In genomic region chr17:87187005-87187404, GRCm38 (mm10) we compare ENCODE assay signal across 18 mouse cellular contexts.
"Had no signal": no experiment of that assay in that cellular context is flagged by ENCODE, and none has a peak within 500 bp of the region (broad histone marks: within the 10 kb centered on the region; RNA-seq: fewer than 3 reads in every experiment).

No protein-coding gene starts in this region.

- ATAC-seq: liver, postnatal 0 days; lung, postnatal 0 days; midbrain, embryonic 16.5 days had no signal

- H3K4me3 ChIP-seq: layer of hippocampus, adult 2 months; limb, embryonic 15.5 days; myocyte had no signal

- H3K4me2 ChIP-seq: limb, embryonic 15.5 days; liver, embryonic 11.5 days; lung, embryonic 14.5 days had no signal

- H3K27me3 ChIP-seq: limb, embryonic 15.5 days had no signal

- H3K9ac ChIP-seq: limb, embryonic 15.5 days; liver, embryonic 14.5 days; liver, postnatal 0 days; lung, embryonic 14.5 days had no signal

- H3K9me3 ChIP-seq: limb, embryonic 15.5 days had no signal

- H3K27ac ChIP-seq: kidney, postnatal 0 days; layer of hippocampus, adult 2 months; limb, embryonic 15.5 days; liver, embryonic 14.5 days; macrophage; stomach, postnatal 0 days had no signal

- H3K36me3 ChIP-seq: limb, embryonic 15.5 days had no signal

- DNase-seq: kidney, adult 2 months; kidney, postnatal 25 days; layer of hippocampus, adult 9-11 months; liver, postnatal 0 days; lung, embryonic 14.5 days; thymus, adult 2 months; thymus, postnatal 14 days; thymus, postnatal 4 days had no signal
